8 mouse cellular contexts compared by ENCODE assay signal in genomic region chr6:129558946-129559640, GRCm38 (mm10). TPM values are rescaled to one million over a fixed set of nuclear protein-coding genes. Genes with fewer than 3 reads are reported as not detected.
DNase-seq lines count a peak whose midpoint lies in the region; ATAC-seq and TF ChIP-seq lines count a peak whose summit lies in the region.

No protein-coding gene starts in this region.

- no peak for TF ChIP-seq EP300 in liver, postnatal 0 days (IDR thresholded peaks at IDR 0.05; ENCODE audit: low read depth)

- no peaks in the 10 kb centered on the region for H3K4me1 ChIP-seq in embryonic facial prominence, embryonic 12.5 days
- H3K4me1 ChIP-seq in heart, embryonic 11.5 days (ENCODE audit: control insufficient read depth, insufficient read depth, low read length), result no peaks in the 10 kb centered on the region
- no peaks in the 10 kb centered on the region for H3K4me1 ChIP-seq in kidney, embryonic 16.5 days (ENCODE audit: insufficient read depth, low read length)
- H3K4me1 ChIP-seq in liver, postnatal 0 days (ENCODE audit: insufficient read depth), result no peaks in the 10 kb centered on the region
- H3K4me1 ChIP-seq in neural tube, embryonic 13.5 days (replicated peaks), result no peaks in the 10 kb centered on the region

- H3K27ac ChIP-seq in embryonic facial prominence, embryonic 12.5 days, result no peak overlapping the region
- H3K27ac ChIP-seq in heart, embryonic 11.5 days (ENCODE audit: low read depth, low read length), result no peak overlapping the region
- H3K27ac ChIP-seq in kidney, embryonic 16.5 days (ENCODE audit: low read length), result no peak overlapping the region
- no peak overlapping the region for H3K27ac ChIP-seq in liver, postnatal 0 days (ENCODE audit: low read depth)
- H3K27ac ChIP-seq in neural tube, embryonic 13.5 days (replicated peaks), result no peak overlapping the region

- H3K9ac ChIP-seq in embryonic facial prominence, embryonic 12.5 days, result no peak overlapping the region
- no peak overlapping the region for H3K9ac ChIP-seq in heart, embryonic 11.5 days (ENCODE audit: low read depth, low read length)
- H3K9ac ChIP-seq in kidney, embryonic 16.5 days (replicated peaks; ENCODE audit: low read length), result no peak overlapping the region
- H3K9ac ChIP-seq in liver, postnatal 0 days (replicated peaks), result no peak overlapping the region
- no peak overlapping the region for H3K9ac ChIP-seq in neural tube, embryonic 13.5 days

- ATAC-seq in embryonic facial prominence, embryonic 12.5 days (ENCODE audit: insufficient number of reproducible peaks, insufficient read depth, low FRiP score, low TSS enrichment), result peak; percentile 28; the same call in 1 of the 2 replicates
- ATAC-seq in heart, embryonic 11.5 days (replicated peaks; ENCODE audit: insufficient number of reproducible peaks, low FRiP score, low TSS enrichment), result 0 out of 2 replicates have a peak, but pooled peaks have one; percentile 61
- peak; percentile 82 for ATAC-seq in kidney, embryonic 16.5 days (ENCODE audit: low FRiP score, low TSS enrichment)
- ATAC-seq in liver, postnatal 0 days, result peak; percentile 76
- ATAC-seq in neural tube, embryonic 13.5 days (ENCODE audit: low read depth), result peak; percentile 86

- no peaks in the 10 kb centered on the region for H3K9me3 ChIP-seq in embryonic facial prominence, embryonic 12.5 days
- no peaks in the 10 kb centered on the region for H3K9me3 ChIP-seq in heart, embryonic 11.5 days (replicated peaks; ENCODE audit: control insufficient read depth, low read length)
- no peaks in the 10 kb centered on the region for H3K9me3 ChIP-seq in kidney, embryonic 16.5 days (ENCODE audit: low read length)
- H3K9me3 ChIP-seq in liver, postnatal 0 days (ENCODE audit: low read length), result no peaks in the 10 kb centered on the region
- H3K9me3 ChIP-seq in neural tube, embryonic 13.5 days, result no peaks in the 10 kb centered on the region

- WGBS in embryonic facial prominence, embryonic 12.5 days, result 19% methylated on average over 12 of the region's 12 CpGs
- WGBS in heart, embryonic 11.5 days (ENCODE audit: insufficient replicate concordance), result 21% methylated on average over 12 of the region's 12 CpGs
- 14% methylated on average over 12 of the region's 12 CpGs for WGBS in kidney, embryonic 16.5 days
- 12% methylated on average over 12 of the region's 12 CpGs for WGBS in liver, postnatal 0 days (ENCODE audit: insufficient replicate concordance)
- WGBS in neural tube, embryonic 13.5 days, result 17% methylated on average over 12 of the region's 12 CpGs

- no peak overlapping the region for H3K4me3 ChIP-seq in embryonic facial prominence, embryonic 12.5 days
- no peak overlapping the region for H3K4me3 ChIP-seq in heart, embryonic 11.5 days (ENCODE audit: low read depth, low read length)
- no peak overlapping the region for H3K4me3 ChIP-seq in kidney, embryonic 16.5 days (ENCODE audit: low read length)
- H3K4me3 ChIP-seq in liver, postnatal 0 days (ENCODE audit: low read depth, low read length), result no peak overlapping the region
- no peak overlapping the region for H3K4me3 ChIP-seq in neural tube, embryonic 13.5 days

- peak; percentile 25 to 53 for DNase-seq in CD8-positive naive resting alpha-beta T cell, adult 2 months (ENCODE audit: low read depth in 2 of 2, low spot score in 2 of 2)
- peak; percentile 71 for DNase-seq in adrenal gland, postnatal 25 days
- DNase-seq in liver, postnatal 0 days, result peak; percentile 79
- peak; percentile 15 to 17 for DNase-seq in thymus, adult 18-20 months

- no peak overlapping the region for H3K4me2 ChIP-seq in embryonic facial prominence, embryonic 12.5 days (replicated peaks)
- no peak overlapping the region for H3K4me2 ChIP-seq in heart, embryonic 11.5 days
- no peak overlapping the region for H3K4me2 ChIP-seq in kidney, embryonic 16.5 days (replicated peaks; ENCODE audit: low read depth, low read length)
- H3K4me2 ChIP-seq in liver, postnatal 0 days (ENCODE audit: low read depth, low read length), result no peak overlapping the region
- no peak overlapping the region; the same call in 1 of the 2 replicates for H3K4me2 ChIP-seq in neural tube, embryonic 13.5 days

- TF ChIP-seq CTCF in liver, postnatal 0 days (IDR thresholded peaks at IDR 0.05; ENCODE audit: low read depth), result peak; percentile 98

- no peaks in the 10 kb centered on the region for H3K27me3 ChIP-seq in embryonic facial prominence, embryonic 12.5 days
- no peaks in the 10 kb centered on the region for H3K27me3 ChIP-seq in heart, embryonic 11.5 days (ENCODE audit: control insufficient read depth, insufficient read depth, low read length)
- no peaks in the 10 kb centered on the region for H3K27me3 ChIP-seq in kidney, embryonic 16.5 days (ENCODE audit: insufficient read depth, low read length)
- H3K27me3 ChIP-seq in liver, postnatal 0 days (ENCODE audit: insufficient read depth, low read length), result no peaks in the 10 kb centered on the region
- no peaks in the 10 kb centered on the region for H3K27me3 ChIP-seq in neural tube, embryonic 13.5 days

- H3K36me3 ChIP-seq in embryonic facial prominence, embryonic 12.5 days, result no peaks in the 10 kb centered on the region
- H3K36me3 ChIP-seq in heart, embryonic 11.5 days (ENCODE audit: control insufficient read depth, insufficient read depth, low read length), result no peaks in the 10 kb centered on the region
- H3K36me3 ChIP-seq in kidney, embryonic 16.5 days (ENCODE audit: insufficient read depth, low read length), result no peaks in the 10 kb centered on the region
- H3K36me3 ChIP-seq in liver, postnatal 0 days (replicated peaks; ENCODE audit: insufficient read depth, low read length), result no peaks in the 10 kb centered on the region
- no peaks in the 10 kb centered on the region for H3K36me3 ChIP-seq in neural tube, embryonic 13.5 days

RNA-seq across cellular contexts. Expression of gene Klre1, which starts 18.6 kb away (rescaled TPM):
- not detected in 2 replicates for total RNA-seq in adrenal gland, postnatal 25 days (2021)
- polyA plus RNA-seq in embryonic facial prominence, embryonic 12.5 days (2016; fragmentation: Nextera tagmentation; extraction: Ambion mirVana), result not detected in 2 replicates
- polyA plus RNA-seq in heart, embryonic 11.5 days (2014; fragmentation: Nextera tagmentation; extraction: Ambion mirVana), result not detected in 2 replicates
- polyA plus RNA-seq in kidney, embryonic 16.5 days (2015; fragmentation: Nextera tagmentation; extraction: Ambion mirVana), result not detected in 2 replicates
- 0.45 and 0.60 TPM in 2 replicates for polyA plus RNA-seq in liver, postnatal 0 days (2015; fragmentation: Nextera tagmentation; extraction: Ambion mirVana)
- polyA plus RNA-seq in neural tube, embryonic 13.5 days (2015; fragmentation: Nextera tagmentation; extraction: Ambion mirVana), result not detected in 2 replicates

RNA-seq across cellular contexts. Expression of gene Gabarapl1, which starts 26.1 kb away (rescaled TPM):
- total RNA-seq in adrenal gland, postnatal 25 days (2021), result 251 and 260 TPM in 2 replicates
- 56.4 and 56.6 TPM in 2 replicates for polyA plus RNA-seq in embryonic facial prominence, embryonic 12.5 days (2016; fragmentation: Nextera tagmentation; extraction: Ambion mirVana)
- polyA plus RNA-seq in heart, embryonic 11.5 days (2014; fragmentation: Nextera tagmentation; extraction: Ambion mirVana), result 12.5 and 15.4 TPM in 2 replicates
- 74.1 and 77.7 TPM in 2 replicates for polyA plus RNA-seq in kidney, embryonic 16.5 days (2015; fragmentation: Nextera tagmentation; extraction: Ambion mirVana)
- polyA plus RNA-seq in liver, postnatal 0 days (2015; fragmentation: Nextera tagmentation; extraction: Ambion mirVana), result 37.3 and 38.5 TPM in 2 replicates
- polyA plus RNA-seq in neural tube, embryonic 13.5 days (2015; fragmentation: Nextera tagmentation; extraction: Ambion mirVana), result 173 and 185 TPM in 2 replicates

RNA-seq across cellular contexts. Expression of gene Klrd1, which starts 32.5 kb away (rescaled TPM):
- not detected in 2 replicates for total RNA-seq in adrenal gland, postnatal 25 days (2021)
- 0.32 TPM in 1 of 2 replicates, not detected in the other for polyA plus RNA-seq in embryonic facial prominence, embryonic 12.5 days (2016; fragmentation: Nextera tagmentation; extraction: Ambion mirVana)
- polyA plus RNA-seq in heart, embryonic 11.5 days (2014; fragmentation: Nextera tagmentation; extraction: Ambion mirVana), result not detected in 2 replicates
- 0.32 and 0.36 TPM in 2 replicates for polyA plus RNA-seq in kidney, embryonic 16.5 days (2015; fragmentation: Nextera tagmentation; extraction: Ambion mirVana)
- 2.1 and 2.7 TPM in 2 replicates for polyA plus RNA-seq in liver, postnatal 0 days (2015; fragmentation: Nextera tagmentation; extraction: Ambion mirVana)
- polyA plus RNA-seq in neural tube, embryonic 13.5 days (2015; fragmentation: Nextera tagmentation; extraction: Ambion mirVana), result not detected in 2 replicates

RNA-seq across cellular contexts. Expression of gene Tmem52b, which starts 46.7 kb away (rescaled TPM):
- total RNA-seq in adrenal gland, postnatal 25 days (2021), result not detected in 2 replicates
- not detected in 2 replicates for polyA plus RNA-seq in embryonic facial prominence, embryonic 12.5 days (2016; fragmentation: Nextera tagmentation; extraction: Ambion mirVana)
- not detected in 2 replicates for polyA plus RNA-seq in heart, embryonic 11.5 days (2014; fragmentation: Nextera tagmentation; extraction: Ambion mirVana)
- 61.5 and 63.1 TPM in 2 replicates for polyA plus RNA-seq in kidney, embryonic 16.5 days (2015; fragmentation: Nextera tagmentation; extraction: Ambion mirVana)
- not detected in 2 replicates for polyA plus RNA-seq in liver, postnatal 0 days (2015; fragmentation: Nextera tagmentation; extraction: Ambion mirVana)
- 0.11 and 0.37 TPM in 2 replicates for polyA plus RNA-seq in neural tube, embryonic 13.5 days (2015; fragmentation: Nextera tagmentation; extraction: Ambion mirVana)

RNA-seq across cellular contexts. Expression of gene Olr1, which starts 52.1 kb away (rescaled TPM):
- 0.24 TPM in 1 of 2 replicates, not detected in the other for total RNA-seq in adrenal gland, postnatal 25 days (2021)
- 0.04 TPM in 1 of 2 replicates, not detected in the other for polyA plus RNA-seq in embryonic facial prominence, embryonic 12.5 days (2016; fragmentation: Nextera tagmentation; extraction: Ambion mirVana)
- 0.26 and 0.35 TPM in 2 replicates for polyA plus RNA-seq in heart, embryonic 11.5 days (2014; fragmentation: Nextera tagmentation; extraction: Ambion mirVana)
- not detected in 2 replicates for polyA plus RNA-seq in kidney, embryonic 16.5 days (2015; fragmentation: Nextera tagmentation; extraction: Ambion mirVana)
- polyA plus RNA-seq in liver, postnatal 0 days (2015; fragmentation: Nextera tagmentation; extraction: Ambion mirVana), result 0.56 and 0.70 TPM in 2 replicates
- 0.06 TPM in 1 of 2 replicates, not detected in the other for polyA plus RNA-seq in neural tube, embryonic 13.5 days (2015; fragmentation: Nextera tagmentation; extraction: Ambion mirVana)

Comparison
In these comparisons a context has a peak if more than half of its experiments do, and no peak if none do; other contexts are left out.
1. DNase-seq: peak in every context shown above with its lines; median percentile 79 in liver, postnatal 0 days; 71 in adrenal gland, postnatal 25 days; 39 in CD8-positive naive resting alpha-beta T cell, adult 2 months; 16 in thymus, adult 18-20 months.
2. ATAC-seq: peak in every context shown above with its lines; median percentile 86 in neural tube, embryonic 13.5 days; 82 in kidney, embryonic 16.5 days; 76 in liver, postnatal 0 days; 61 in heart, embryonic 11.5 days; 28 in embryonic facial prominence, embryonic 12.5 days.